Mouse (Mus musculus): ENCODE results near the gene Fyn. TPM values are rescaled to one million over a fixed set of nuclear protein-coding genes. Genes with fewer than 3 reads are reported as not detected.

The Fyn gene
- polyA plus RNA-seq, 1 experiment, result 21.0 TPM

DNA sequence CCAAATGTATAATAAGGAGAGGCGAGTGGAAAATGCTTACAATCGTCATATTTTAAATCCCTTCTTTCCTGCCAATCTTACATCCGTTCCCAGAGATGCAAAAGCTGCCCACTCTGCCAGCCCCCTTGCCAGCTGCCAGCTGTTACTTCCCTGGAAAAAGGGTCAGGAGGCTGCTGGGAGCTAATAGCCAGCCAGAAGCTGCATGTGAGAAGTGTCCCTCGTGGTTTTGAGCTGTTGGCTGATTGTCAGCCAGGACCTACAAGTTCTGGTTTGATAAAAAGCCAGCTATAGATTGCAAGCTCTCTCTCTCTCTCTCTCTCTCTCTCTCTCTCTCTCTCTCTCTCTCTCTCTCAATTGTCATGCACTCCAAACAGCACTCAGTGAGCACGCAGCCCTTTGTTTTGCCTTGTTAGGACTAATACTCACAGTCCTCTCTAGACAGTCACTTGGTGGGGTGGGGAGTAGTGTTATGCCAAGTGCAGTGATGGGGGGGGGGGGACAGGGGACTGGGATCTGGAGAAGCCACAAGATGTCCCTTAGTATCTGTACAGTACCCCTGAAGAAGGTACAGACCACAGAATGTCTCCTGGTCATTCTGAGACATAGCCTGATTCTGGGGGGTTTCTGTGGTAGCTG lies 218.8 kb downstream of the Fyn start:
- no peak for TF ChIP-seq GATA1 (IDR thresholded peaks at IDR 0.05; ENCODE audit: low read length)

DNA sequence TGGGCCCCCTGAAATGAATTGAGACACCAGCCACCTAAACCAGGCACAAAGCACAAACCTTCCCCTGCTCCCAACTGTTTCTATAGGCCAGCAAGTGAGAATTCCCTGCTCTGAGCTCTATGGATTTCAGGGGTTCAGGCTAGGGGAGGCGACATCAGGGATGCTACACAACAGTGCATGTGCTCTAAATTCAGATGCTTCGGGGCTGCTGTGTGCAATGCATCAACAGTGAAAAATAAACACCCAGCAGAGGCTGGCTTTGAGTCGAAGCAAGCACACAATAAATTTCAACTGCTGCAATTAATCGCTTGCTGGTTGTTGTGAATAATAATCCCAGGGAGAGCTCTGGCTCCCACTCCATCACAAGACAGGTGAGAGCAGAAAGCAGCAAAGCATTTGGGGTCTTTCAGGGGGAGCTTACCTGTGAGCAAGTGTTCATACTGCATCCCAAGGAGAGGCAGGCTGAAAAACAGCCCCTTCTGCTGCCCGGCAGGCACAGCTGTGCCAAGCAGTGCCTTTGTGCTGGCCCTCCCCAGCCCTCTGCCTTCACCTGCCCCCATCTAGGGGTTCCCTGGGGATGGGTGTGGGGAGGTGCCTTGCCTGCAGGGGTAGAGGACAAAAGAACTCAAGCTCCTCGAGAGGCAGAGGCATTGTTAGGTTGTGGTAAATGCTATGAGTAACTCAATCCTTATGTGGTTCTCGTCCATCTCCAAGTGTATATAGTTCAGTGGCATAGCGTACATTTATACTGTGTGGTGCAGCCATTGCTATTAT lies 219.5 kb downstream of the Fyn start:
- TF ChIP-seq GATA1 (IDR thresholded peaks at IDR 0.05; ENCODE audit: low read length), result no peak

DNA sequence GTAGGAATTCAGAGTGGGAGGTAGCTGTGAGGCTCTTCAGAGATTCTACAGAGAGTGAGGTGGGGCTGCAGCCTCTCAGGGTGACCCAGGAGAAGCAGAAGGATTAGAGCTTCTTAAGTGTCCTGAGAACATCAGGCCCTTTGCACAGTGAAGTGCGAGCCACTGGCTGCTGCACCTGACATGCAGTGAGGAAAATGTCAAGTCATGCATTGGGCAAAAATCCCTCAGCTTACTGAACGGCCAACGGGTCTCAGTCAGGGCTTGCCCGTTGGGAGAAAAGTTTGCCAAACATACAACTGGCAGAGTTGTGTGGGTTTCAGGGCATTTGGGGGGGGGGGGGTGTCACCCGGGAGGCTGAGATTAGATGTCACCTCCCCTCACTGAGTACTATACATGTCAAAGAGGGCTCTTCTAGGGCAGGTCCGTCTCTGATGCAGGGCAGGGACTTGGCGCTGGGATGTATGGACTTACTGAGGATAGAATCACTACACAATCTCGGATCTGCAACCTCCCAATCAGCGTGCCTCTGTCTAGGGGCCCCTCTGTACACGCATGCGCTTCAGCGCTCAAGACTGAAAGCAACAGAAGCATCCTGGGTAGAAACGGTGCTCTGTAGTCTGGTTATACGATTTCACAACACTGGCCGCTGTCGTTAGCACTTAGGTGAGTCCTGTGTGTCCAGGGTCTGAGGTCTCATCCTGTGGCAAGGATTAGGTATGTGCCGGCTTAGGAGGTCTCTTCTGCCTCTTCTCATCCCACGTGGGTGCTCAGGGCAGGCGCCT lies 221.3 kb downstream of the Fyn start:
- no peak for TF ChIP-seq GATA1 (IDR thresholded peaks at IDR 0.05; ENCODE audit: low read length)

DNA sequence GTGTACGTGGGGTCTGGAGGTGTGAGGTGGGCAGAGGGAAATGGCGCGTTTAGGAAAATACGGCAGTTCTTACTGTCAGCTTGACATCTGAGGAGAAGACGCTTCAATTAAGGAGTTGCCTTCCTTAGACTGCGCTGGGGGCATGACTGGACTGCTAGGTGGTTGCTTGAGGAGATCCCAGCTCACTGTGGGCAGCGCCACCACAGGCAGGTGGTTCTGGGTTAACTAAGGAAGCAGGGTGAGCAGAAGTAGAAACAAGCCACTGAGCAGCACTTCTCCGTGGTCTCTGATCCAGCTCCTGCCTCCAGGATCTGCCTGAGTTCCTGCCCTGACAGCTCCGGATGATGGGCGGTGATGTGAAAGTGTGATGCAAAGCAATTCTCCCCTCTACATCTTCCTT lies 222.0 kb downstream of the Fyn start:
- TF ChIP-seq GATA1 (IDR thresholded peaks at IDR 0.05; ENCODE audit: low read length), result no peak

DNA sequence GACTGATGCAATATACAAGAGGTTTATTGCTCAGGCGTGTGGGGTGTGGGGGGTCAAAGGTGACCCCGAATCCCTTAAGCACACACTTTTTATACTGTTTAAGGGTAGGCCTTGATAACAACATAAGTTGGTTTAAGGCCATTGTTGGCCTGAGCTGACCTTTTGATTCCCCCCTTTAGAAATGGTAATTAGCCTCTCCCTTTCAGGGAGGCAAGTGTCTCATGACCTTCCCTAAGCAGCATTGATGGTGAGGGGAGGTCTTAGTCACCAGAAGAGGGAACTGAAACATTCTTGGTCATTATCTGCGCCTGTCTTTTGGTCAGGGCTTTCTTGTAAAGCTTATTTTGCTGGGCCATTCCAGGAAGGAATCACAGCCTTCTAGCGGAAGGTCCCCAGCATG lies 223.8 kb downstream of the Fyn start:
- no peak for TF ChIP-seq GATA1 (IDR thresholded peaks at IDR 0.05; ENCODE audit: low read length)

DNA sequence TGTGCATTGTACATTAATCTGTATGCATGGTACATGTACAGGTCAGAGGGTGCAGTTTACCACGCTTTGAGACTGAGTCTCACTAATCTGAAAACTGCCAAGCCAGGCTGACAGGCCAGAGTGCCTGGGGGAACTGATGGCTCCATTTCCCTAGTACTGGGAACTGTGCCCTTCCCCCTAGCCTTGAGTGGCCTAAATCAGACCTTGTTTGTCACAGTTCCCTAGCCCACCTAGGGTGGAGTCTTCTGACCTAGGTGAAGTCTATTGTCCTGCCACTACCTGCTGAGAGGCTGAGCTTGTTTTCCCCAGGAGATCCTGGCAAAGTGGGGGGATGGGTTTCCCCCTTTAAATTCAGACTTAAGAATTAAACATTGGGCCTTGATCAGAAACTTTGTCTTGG lies 226.1 kb downstream of the Fyn start:
- no peak for TF ChIP-seq GATA1 (IDR thresholded peaks at IDR 0.05; ENCODE audit: low read length)

DNA sequence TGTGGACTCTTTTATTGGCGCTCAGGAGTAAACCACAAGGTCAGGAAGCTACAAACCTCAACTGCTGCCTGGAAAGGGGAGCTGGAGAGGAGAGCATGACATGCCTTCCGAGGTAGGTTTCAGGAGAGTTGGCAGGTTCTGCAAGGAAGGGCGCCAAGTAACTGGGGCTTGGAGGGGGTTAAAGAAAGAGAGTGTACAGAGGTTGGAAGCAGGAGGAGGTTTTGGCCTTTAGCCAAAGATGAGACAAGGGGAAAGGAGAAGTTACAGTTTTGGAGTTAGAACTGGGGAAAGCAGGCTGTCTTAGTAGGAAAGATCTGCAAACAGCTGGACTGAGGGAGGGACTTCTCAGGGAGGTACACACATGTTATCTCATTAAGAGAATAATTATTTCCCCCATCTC lies 227.2 kb downstream of the Fyn start:
- TF ChIP-seq GATA1 (IDR thresholded peaks at IDR 0.05; ENCODE audit: low read length), result no peak

DNA sequence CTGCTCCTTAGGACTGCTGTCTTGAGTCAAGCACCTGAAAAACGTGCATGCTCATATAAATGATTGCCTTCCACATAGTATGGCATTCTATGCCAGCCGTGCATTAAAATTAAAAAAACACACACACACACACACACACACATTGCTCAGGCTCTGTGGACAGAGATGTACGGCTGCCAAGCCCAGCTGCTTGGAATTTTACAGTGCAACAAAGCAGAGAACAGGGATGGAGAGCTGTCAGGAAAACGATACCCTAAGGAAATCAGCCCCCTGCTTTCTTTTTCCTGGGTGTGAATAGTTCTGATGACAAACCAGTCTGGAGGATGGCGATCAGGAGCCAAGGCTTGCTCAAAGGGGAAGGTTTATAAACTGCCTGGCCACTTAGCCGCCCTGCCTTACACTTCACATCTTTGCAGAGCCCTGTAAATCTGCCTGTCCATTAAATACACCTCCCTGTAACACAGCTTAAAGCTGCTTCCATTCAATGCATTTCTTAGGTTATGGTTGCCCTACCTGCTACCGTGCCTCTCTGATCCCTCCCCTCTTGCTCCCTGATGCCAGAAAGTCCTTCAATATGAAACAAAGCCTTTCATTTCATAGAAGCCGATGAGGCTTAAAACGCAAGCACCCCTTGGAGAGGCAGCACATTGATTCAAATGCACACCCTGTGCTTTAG lies 228.6 kb downstream of the Fyn start:
- no peak for TF ChIP-seq GATA1 (IDR thresholded peaks at IDR 0.05; ENCODE audit: low read length)

DNA sequence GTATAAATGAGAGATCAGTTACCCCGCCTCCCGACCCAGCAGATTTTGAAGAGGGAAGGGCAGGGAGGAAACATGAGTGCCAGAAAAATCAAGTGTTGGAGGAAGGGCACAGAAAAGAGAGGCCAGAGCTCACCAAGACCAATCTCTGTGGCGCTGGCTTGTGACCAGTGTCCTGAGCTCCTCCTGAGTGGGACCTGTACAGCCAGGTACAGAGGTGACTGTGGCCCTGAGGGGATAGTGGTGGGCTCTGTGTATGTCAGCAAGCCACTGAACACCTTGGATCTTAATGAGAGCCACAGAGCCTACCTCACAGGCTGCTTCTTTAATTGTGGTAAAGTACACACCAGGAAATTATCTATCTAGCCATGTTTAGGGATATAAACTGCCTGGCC lies 229.1 kb downstream of the Fyn start:
- no peak for TF ChIP-seq GATA1 (IDR thresholded peaks at IDR 0.05; ENCODE audit: low read length)

DNA sequence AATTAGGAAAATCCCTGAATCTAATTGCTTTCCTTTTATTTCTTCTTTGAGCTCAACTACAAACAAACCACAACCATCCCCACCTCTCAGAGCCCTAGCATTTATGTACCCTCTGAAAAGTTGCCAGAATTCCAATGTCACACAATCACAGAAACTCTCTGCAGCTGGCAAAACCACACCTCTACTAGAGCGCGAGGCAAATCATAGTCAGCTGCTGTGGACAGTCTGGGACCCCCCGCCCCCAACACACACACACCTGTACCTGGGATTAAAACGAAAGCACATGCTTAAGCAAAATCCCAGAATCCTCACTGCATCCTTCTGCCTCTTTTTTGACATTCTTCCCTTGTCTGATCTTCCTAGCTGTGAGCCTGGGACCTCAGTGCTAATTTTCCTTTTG lies 230.9 kb downstream of the Fyn start:
- TF ChIP-seq GATA1 (IDR thresholded peaks at IDR 0.05; ENCODE audit: low read length), result no peak

DNA sequence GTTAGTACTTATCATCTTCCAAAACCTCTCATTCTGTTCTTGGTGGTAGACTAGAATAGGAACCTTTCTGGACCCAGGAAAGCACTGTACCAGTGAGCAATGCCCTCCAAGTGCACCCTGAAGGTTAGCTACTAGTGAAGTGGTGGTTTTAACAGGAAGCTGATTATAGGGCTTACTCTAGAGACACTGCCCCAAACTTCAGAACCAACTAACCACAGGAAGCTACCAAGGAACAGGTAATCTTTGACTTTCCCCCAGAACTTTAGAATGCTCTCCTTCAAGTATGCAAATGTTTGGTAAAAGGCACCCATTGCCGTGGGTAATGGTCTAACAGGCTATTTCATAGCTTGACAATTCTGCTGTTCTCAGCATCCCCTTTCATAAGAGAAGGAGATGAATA lies 231.5 kb downstream of the Fyn start:
- TF ChIP-seq GATA1 (IDR thresholded peaks at IDR 0.05; ENCODE audit: low read length), result no peak

DNA sequence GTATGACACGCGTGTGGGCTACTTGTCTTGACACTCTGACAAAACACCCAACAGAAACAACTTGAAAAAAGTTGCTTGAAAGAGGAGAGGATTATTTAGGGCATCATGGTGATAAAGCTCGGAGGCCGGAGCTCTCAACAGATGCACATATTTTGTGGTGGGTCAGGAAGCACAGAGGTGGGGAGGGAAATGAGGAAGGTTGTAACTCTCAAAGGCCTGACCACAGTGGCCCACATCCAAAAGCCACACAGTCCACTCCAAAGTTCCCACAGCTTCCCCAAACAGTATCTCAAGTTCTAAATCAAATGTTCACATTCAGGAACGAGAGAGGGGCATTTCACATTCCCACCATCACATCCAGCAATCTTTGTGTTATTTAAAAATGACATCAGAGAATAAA lies 232.4 kb downstream of the Fyn start:
- no peak for TF ChIP-seq GATA1 (IDR thresholded peaks at IDR 0.05; ENCODE audit: low read length)

DNA sequence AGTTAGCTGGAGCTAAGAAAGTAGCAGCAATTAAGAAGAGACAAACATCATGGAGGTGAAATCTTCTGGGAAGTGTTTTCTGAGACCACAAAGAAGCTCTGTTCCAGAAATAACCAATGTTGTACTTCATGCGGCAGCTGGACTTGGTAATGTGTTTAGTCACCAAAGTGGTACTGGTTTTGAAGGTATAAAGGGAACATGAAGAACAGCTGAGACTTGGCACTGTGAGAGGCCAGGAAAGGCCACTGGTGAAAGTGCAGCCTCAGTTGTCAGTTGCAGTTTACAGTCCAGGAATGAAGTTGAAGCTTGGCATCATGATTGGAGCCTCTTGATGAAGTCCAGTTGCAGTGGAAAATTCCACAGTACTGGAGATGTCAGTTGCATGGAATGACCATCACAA lies 237.8 kb downstream of the Fyn start:
- TF ChIP-seq GATA1 (IDR thresholded peaks at IDR 0.05; ENCODE audit: low read length), result no peak

DNA sequence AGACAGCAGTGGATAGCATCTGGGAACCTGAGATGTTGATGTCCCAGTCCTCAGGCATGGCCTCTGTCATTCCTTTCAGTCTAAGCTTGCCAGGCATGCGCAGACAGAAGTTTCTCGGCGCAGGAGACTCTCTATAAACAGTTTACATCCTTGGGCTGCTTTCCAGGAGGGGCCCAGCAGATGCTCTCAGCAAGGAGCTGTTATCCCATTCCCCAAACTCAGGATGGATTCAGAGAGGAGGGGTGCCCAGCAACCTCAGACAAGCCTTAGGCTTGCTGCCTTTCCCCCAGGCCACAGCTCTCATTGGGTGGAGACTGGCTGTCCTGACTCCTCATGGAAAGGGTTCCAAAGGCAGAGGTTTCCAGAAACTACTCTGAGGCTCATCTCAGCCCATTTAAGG lies 242.6 kb downstream of the Fyn start:
- no peak for TF ChIP-seq GATA1 (IDR thresholded peaks at IDR 0.05; ENCODE audit: low read length)

DNA sequence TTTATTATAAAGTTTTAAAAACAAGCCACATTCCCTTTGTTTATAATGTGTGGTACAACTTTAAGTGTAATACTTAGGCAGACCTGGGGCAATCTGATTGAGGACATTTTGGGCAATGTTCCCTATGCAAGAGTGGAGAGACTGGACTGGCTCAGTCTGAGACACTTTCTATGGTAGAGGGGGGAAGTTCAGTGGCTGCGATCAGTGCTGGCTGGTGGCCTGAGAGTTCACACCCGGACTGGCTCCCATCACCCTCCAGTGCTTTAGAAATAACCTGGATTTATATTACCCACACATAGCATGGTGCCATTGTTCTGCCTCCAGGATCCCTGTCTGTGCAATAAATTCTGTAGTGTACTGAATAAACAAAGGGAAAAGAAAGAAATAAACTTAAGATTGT lies 243.5 kb downstream of the Fyn start:
- TF ChIP-seq GATA1 (IDR thresholded peaks at IDR 0.05; ENCODE audit: low read length), result no peak

DNA sequence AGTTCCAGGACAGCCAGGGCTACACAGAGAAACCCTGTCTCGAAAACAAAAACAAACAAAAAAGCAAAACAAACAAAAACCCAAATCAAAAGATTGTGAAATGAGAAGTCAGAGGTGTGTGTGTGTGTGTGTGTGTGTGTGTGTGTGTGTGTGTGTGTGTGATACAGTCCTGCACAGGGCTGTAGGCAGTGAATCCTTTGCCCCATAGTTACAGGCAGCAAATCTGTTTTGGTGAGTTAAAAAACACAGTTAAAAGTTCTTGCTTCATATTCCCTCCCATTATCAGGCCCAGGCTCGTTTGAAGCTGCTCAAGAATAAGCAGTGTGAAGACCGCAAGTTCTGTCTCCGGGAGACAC lies 244.0 kb downstream of the Fyn start, which contains the start of gene Traf3ip2:
Gene Traf3ip2 (plus strand): TSS at position 302 of the 356 bp plus-strand sequence.
- no peak for TF ChIP-seq GATA1 (IDR thresholded peaks at IDR 0.05; ENCODE audit: low read length)
